Mouse (Mus musculus): Measurements from ENCODE around the gene Thy1. TPM values are rescaled to one million over a fixed set of nuclear protein-coding genes. Genes with fewer than 3 reads are reported as not detected.

Gene Thy1
- total and polyA plus RNA-seq, 2 experiments, result 0.46 to 3.2 TPM

GRCm38 (mm10) chr9:44067241-44067959 lies 24.2 kb downstream of the Thy1 start:
- WGBS, result 8% methylated on average over 15 of the region's 15 CpGs
- H3K36me3 ChIP-seq (ENCODE audit: control insufficient read depth, insufficient read depth, low read length), result no peaks in the 10 kb centered on the region
- H3K4me3 ChIP-seq (ENCODE audit: insufficient read depth, low read depth, low read length), result peak overlapping the region; percentile 84
- peak overlapping the region; percentile 56 for H3K27ac ChIP-seq (replicated peaks; ENCODE audit: insufficient read depth, low read depth, low read length)
- H3K27me3 ChIP-seq (ENCODE audit: control insufficient read depth, insufficient read depth, low read length), result no peaks in the 10 kb centered on the region
- DNase-seq (ENCODE audit: extremely low read depth, low read depth, low spot score), result peak; percentile 45
- no peak for TF ChIP-seq POLR2A (IDR thresholded peaks at IDR 0.05; ENCODE audit: extremely low read depth, insufficient read depth, low read length)
- TF ChIP-seq CTCF (IDR thresholded peaks at IDR 0.05; ENCODE audit: low read depth, low read length), result no peak
- H3K4me1 ChIP-seq (ENCODE audit: control insufficient read depth, insufficient read depth, low read length), result no peaks in the 10 kb centered on the region
- no peaks in the 10 kb centered on the region for H3K79me2 ChIP-seq (ENCODE audit: control insufficient read depth, insufficient read depth, low read length)
- peak overlapping the region; percentile 87 for H3K9ac ChIP-seq (ENCODE audit: low read depth, low read length)

GRCm38 (mm10) chr9:44067960-44068330 lies 24.8 kb downstream of the Thy1 start:
- Histone ChIP-seq H3K27ac (replicated peaks; ENCODE audit: insufficient read depth, low read depth, low read length) (no peak overlapping the region), H3K9ac (ENCODE audit: low read depth, low read length) (no peak overlapping the region), H3K79me2 (ENCODE audit: control insufficient read depth, insufficient read depth, low read length) (no peaks in the 10 kb centered on the region), H3K36me3 (ENCODE audit: control insufficient read depth, insufficient read depth, low read length) (no peaks in the 10 kb centered on the region), H3K4me1 (ENCODE audit: control insufficient read depth, insufficient read depth, low read length) (no peaks in the 10 kb centered on the region), H3K4me3 (ENCODE audit: insufficient read depth, low read depth, low read length) (no peak overlapping the region), H3K27me3 (ENCODE audit: control insufficient read depth, insufficient read depth, low read length) (no peaks in the 10 kb centered on the region)
- TF ChIP-seq POLR2A (IDR thresholded peaks at IDR 0.05; ENCODE audit: extremely low read depth, insufficient read depth, low read length), result no peak
- no peak for TF ChIP-seq CTCF (IDR thresholded peaks at IDR 0.05; ENCODE audit: low read depth, low read length)
- 91% methylated on average over 6 of the region's 6 CpGs for WGBS
- no peak for DNase-seq (ENCODE audit: extremely low read depth, low read depth, low spot score)

- Histone ChIP-seq H3K4me1 (ENCODE audit: control insufficient read depth, insufficient read depth, low read length) (no peaks in the 10 kb centered on the region), H3K36me3 (ENCODE audit: control insufficient read depth, insufficient read depth, low read length) (no peaks in the 10 kb centered on the region), H3K79me2 (ENCODE audit: control insufficient read depth, insufficient read depth, low read length) (no peaks in the 10 kb centered on the region), H3K9ac (ENCODE audit: low read depth, low read length) (no peak overlapping the region), H3K4me3 (ENCODE audit: insufficient read depth, low read depth, low read length) (no peak overlapping the region), H3K27me3 (ENCODE audit: control insufficient read depth, insufficient read depth, low read length) (no peaks in the 10 kb centered on the region), H3K27ac (replicated peaks; ENCODE audit: insufficient read depth, low read depth, low read length) (no peak overlapping the region)
- TF ChIP-seq POLR2A (IDR thresholded peaks at IDR 0.05; ENCODE audit: extremely low read depth, insufficient read depth, low read length), result no peak
- TF ChIP-seq CTCF (IDR thresholded peaks at IDR 0.05; ENCODE audit: low read depth, low read length), result no peak
- no peak for DNase-seq (ENCODE audit: extremely low read depth, low read depth, low spot score)
- WGBS, result 58% methylated on average over 7 of the region's 7 CpGs
Observed at GRCm38 (mm10) chr9:44069252-44069651, 26.1 kb downstream of the Thy1 start.

- DNase-seq (ENCODE audit: extremely low read depth, low read depth, low spot score), result no peak
- H3K9ac ChIP-seq (ENCODE audit: low read depth, low read length), result no peak overlapping the region
- no peak overlapping the region for H3K27ac ChIP-seq (replicated peaks; ENCODE audit: insufficient read depth, low read depth, low read length)
- no peak for TF ChIP-seq POLR2A (IDR thresholded peaks at IDR 0.05; ENCODE audit: extremely low read depth, insufficient read depth, low read length)
- no peak for TF ChIP-seq CTCF (IDR thresholded peaks at IDR 0.05; ENCODE audit: low read depth, low read length)
- no peak overlapping the region for H3K4me3 ChIP-seq (ENCODE audit: insufficient read depth, low read depth, low read length)
- H3K79me2 ChIP-seq (ENCODE audit: control insufficient read depth, insufficient read depth, low read length), result no peaks in the 10 kb centered on the region
- H3K36me3 ChIP-seq (ENCODE audit: control insufficient read depth, insufficient read depth, low read length), result no peaks in the 10 kb centered on the region
- no peaks in the 10 kb centered on the region for H3K27me3 ChIP-seq (ENCODE audit: control insufficient read depth, insufficient read depth, low read length)
- WGBS, result 87% methylated on average over 14 of the region's 14 CpGs
- no peaks in the 10 kb centered on the region for H3K4me1 ChIP-seq (ENCODE audit: control insufficient read depth, insufficient read depth, low read length)
Observed at GRCm38 (mm10) chr9:44070113-44070843, 27.1 kb downstream of the Thy1 start.

- TF ChIP-seq POLR2A (IDR thresholded peaks at IDR 0.05; ENCODE audit: extremely low read depth, insufficient read depth, low read length) (no peak), CTCF (IDR thresholded peaks at IDR 0.05; ENCODE audit: low read depth, low read length) (no peak)
- no peaks in the 10 kb centered on the region for H3K36me3 ChIP-seq (ENCODE audit: control insufficient read depth, insufficient read depth, low read length)
- H3K79me2 ChIP-seq (ENCODE audit: control insufficient read depth, insufficient read depth, low read length), result no peaks in the 10 kb centered on the region
- no peak for DNase-seq (ENCODE audit: extremely low read depth, low read depth, low spot score)
- no peaks in the 10 kb centered on the region for H3K27me3 ChIP-seq (ENCODE audit: control insufficient read depth, insufficient read depth, low read length)
- H3K4me1 ChIP-seq (ENCODE audit: control insufficient read depth, insufficient read depth, low read length), result no peaks in the 10 kb centered on the region
- 88% methylated on average over 8 of the region's 8 CpGs for whole genome bisulfite sequencing
- no peak overlapping the region for H3K4me3 ChIP-seq (ENCODE audit: insufficient read depth, low read depth, low read length)
- no peak overlapping the region for H3K9ac ChIP-seq (ENCODE audit: low read depth, low read length)
- no peak overlapping the region for H3K27ac ChIP-seq (replicated peaks; ENCODE audit: insufficient read depth, low read depth, low read length)
Observed at GRCm38 (mm10) chr9:44070844-44071231, 27.7 kb downstream of the Thy1 start.
